Mouse (Mus musculus) liver, embryonic 11.5 days (tissue): ENCODE results near the gene Ppp2r2c. TPM values are rescaled to one million over a fixed set of nuclear protein-coding genes. Genes with fewer than 3 reads are reported as not detected.

Experiments
- ATAC-seq: fragments of 200-750 bp; cut with Nextera tagmentation; replicated peaks from 2 replicates; pipeline ENCODE4 v1.8.0; 2017; ENCODE audit warnings: moderate number of reproducible peaks, mild to moderate bottlenecking, moderate TSS enrichment, moderate library complexity; ENCODE audit not compliant: low FRiP score
- DNase-seq: peaks from one replicate; pipeline ENCODE4 v3.0.0-alpha.2; 2017; ENCODE audit warnings: low spot score
- H3K27ac ChIP-seq: fragments of 300-500 bp; sonication (generic); 2 replicates; pipeline ENCODE4 v1.5.1; 2014; ENCODE audit warnings: mild to moderate bottlenecking, low read depth, low read length, control low read depth
- H3K27me3 ChIP-seq: fragments of 300-500 bp; sonication (generic); replicated peaks from 2 replicates; pipeline ENCODE4 v1.6.1; 2014; ENCODE audit warnings: low read length, mixed read lengths; ENCODE audit not compliant: control insufficient read depth, insufficient read depth
- H3K36me3 ChIP-seq: fragments of 300-500 bp; sonication (generic); 2 replicates; pipeline ENCODE4 v1.6.1; 2014; ENCODE audit warnings: mild to moderate bottlenecking, low read length, moderate library complexity, mixed read lengths; ENCODE audit not compliant: control insufficient read depth, insufficient read depth
- H3K4me1 ChIP-seq: fragments of 300-500 bp; sonication (generic); replicated peaks from 2 replicates; pipeline ENCODE4 v1.6.1; 2014; ENCODE audit warnings: low read length, mixed read lengths; ENCODE audit not compliant: control insufficient read depth, insufficient read depth
- H3K4me2 ChIP-seq: fragments of 300-500 bp; sonication (generic); 2 replicates; pipeline ENCODE4 v1.6.1; 2014; ENCODE audit warnings: mild to moderate bottlenecking, control low read depth, moderate library complexity
- H3K4me3 ChIP-seq: fragments of 300-500 bp; sonication (generic); 2 replicates; pipeline ENCODE4 v1.5.1; 2014; ENCODE audit warnings: low read depth, low read length, control low read depth
- H3K9ac ChIP-seq: fragments of 300-500 bp; sonication (generic); 2 replicates; pipeline ENCODE4 v1.6.1; 2014; ENCODE audit warnings: low read depth, low read length, control low read depth
- H3K9me3 ChIP-seq: fragments of 300-500 bp; sonication (generic); 2 replicates; pipeline ENCODE4 v1.6.1; 2016; ENCODE audit warnings: low read length, inconsistent platforms, mixed read lengths; ENCODE audit not compliant: control insufficient read depth
- WGBS: fragments of 180-500 bp; shearing (Covaris S2); extraction: QIAGEN DNeasy Blood & Tissue Kit; methylation state at CpG from one replicate; pipeline ENCODE4 v1.1.7; 2014; 5-methylcytosine and 5-hydroxymethylcytosine counted together
- polyA plus RNA-seq: library from polyadenylated mRNA; unstranded; fragments of >200 nt; fragmentation: Nextera tagmentation; extraction: Ambion mirVana; gene quantifications from 2 replicates; pipeline ENCODE4 v1.2.1, GENCODE M21; 2014

Gene Ppp2r2c
- polyA plus RNA-seq, 1 experiment from 2014 or later, result 0.33 TPM

DNA sequence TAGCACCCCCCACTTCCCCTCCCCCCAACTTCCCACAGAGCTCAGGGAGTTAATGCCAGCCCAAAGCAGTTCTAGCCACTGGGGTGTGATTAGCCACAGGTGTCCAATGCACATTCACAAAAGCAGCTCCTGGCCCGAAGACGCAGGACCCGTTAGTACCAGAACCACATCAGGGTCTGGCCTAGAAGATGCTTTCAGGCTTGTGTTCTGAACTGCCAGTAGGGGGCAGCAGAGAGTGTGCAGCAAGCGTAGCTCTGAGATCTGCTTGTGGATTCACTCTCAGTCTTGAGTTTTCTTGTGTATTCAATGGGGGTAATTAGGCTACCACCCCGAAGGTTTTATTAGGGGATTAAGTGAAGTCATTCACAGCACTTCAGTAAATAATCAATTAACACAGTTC, 78.1 kb downstream of the Ppp2r2c start:
- ATAC-seq (no peak; the same call in 1 of the 2 replicates), DNase-seq (no peak)
- H3K27me3 ChIP-seq, result no peaks in the 10 kb centered on the region
- no peak overlapping the region for H3K4me2 ChIP-seq
- no peaks in the 10 kb centered on the region for H3K9me3 ChIP-seq
- no peaks in the 10 kb centered on the region for H3K36me3 ChIP-seq
- WGBS, result 22% methylated on average over 5 of the region's 5 CpGs
- H3K27ac ChIP-seq, result no peak overlapping the region
- no peaks in the 10 kb centered on the region for H3K4me1 ChIP-seq
- H3K9ac ChIP-seq, result no peak overlapping the region
- H3K4me3 ChIP-seq, result no peak overlapping the region

DNA sequence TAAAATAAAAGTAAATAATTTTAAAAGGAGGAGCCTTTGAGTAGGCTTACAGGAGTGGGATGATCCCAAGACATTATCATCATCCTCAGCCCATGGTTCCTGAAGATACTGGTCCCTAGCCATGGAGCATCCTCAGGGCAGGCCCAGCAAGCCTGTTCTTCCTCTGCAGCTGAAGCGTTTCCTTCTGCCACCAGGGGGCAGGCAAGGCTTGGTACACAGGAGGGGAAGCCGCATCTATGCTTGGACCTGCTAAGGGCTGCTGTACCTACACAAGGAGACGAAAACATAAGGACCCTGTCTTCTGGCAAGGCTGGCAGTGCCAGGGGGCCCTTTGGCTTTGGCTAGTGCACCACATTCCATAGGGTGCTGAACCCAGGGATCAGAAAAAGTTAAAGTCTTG, 80.5 kb downstream of the Ppp2r2c start:
- Histone ChIP-seq H3K4me2 (no peak overlapping the region), H3K27me3 (no peaks in the 10 kb centered on the region), H3K4me1 (no peaks in the 10 kb centered on the region), H3K9me3 (no peaks in the 10 kb centered on the region), H3K36me3 (no peaks in the 10 kb centered on the region), H3K27ac (no peak overlapping the region), H3K4me3 (no peak overlapping the region), H3K9ac (no peak overlapping the region)
- 15% methylated on average over 3 of the region's 3 CpGs for WGBS
- DNase-seq (peak; percentile 61), ATAC-seq (no peak)

DNA sequence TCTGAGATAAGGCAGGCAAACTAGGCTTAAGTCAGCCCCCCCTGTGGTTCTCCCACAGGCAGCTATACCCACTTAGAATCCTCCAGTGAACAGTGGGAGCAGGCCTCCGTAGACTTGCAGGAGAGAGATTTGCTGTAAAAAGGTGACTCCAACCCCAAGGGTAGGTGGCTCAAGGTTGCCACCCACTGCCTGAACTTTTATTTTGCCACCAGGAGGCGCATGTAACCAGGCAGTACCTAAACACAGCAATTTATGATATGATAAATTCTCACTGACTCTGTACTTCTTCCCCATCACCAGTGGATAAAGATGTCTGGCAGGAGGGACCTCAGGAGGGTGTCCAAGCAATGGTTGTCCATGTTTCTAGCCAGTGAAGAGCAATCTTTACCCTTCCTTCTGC, 82.6 kb downstream of the Ppp2r2c start:
- no peak for ATAC-seq
- Histone ChIP-seq H3K27me3 (no peaks in the 10 kb centered on the region), H3K9me3 (no peaks in the 10 kb centered on the region), H3K4me2 (no peak overlapping the region), H3K9ac (no peak overlapping the region), H3K36me3 (no peaks in the 10 kb centered on the region), H3K4me3 (no peak overlapping the region), H3K27ac (no peak overlapping the region), H3K4me1 (no peaks in the 10 kb centered on the region)
- DNase-seq, result no peak
- 33% methylated on average over 2 of the region's 2 CpGs for WGBS

DNA sequence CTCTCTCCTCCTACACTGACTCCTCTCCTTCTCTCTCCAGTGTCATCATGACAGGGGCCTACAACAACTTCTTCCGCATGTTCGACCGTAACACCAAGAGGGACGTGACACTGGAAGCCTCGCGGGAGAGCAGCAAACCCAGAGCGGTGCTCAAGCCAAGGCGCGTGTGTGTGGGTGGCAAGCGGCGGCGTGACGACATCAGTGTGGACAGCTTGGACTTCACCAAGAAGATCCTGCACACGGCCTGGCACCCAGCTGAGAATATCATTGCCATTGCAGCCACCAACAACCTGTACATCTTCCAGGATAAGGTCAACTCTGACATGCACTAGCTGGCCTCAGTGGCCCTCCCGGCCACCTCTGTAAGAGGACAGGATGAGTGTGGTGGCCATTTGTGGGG, 84.0 kb downstream of the Ppp2r2c start:
- Histone ChIP-seq H3K9ac (no peak overlapping the region), H3K4me3 (no peak overlapping the region), H3K36me3 (no peaks in the 10 kb centered on the region), H3K27me3 (no peaks in the 10 kb centered on the region), H3K4me1 (no peaks in the 10 kb centered on the region), H3K4me2 (no peak overlapping the region), H3K9me3 (no peaks in the 10 kb centered on the region), H3K27ac (no peak overlapping the region)
- no peak for DNase-seq
- 87% methylated on average over 15 of the region's 15 CpGs for WGBS
- ATAC-seq, result no peak

DNA sequence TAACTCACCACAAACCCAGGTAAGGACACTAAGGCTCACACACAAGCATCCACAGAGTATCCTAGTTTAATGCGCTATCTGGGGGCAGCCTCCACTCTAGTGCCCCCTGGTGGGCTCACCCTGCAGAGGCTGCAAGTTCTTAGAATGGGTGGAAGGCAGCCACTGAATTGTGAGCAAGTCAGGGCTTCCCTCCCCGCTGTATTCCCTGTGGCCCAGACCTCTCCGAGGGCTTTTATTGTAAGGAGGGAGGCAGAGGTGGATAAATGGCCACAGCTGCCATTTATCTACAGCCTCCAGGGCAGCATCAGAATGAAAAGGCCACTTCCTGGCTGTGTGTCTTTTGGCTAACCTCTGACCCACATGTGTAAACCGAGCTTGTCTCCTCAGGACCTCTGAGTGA, 87.1 kb downstream of the Ppp2r2c start:
- no peaks in the 10 kb centered on the region for H3K36me3 ChIP-seq
- no peaks in the 10 kb centered on the region for H3K27me3 ChIP-seq
- no peak for ATAC-seq
- no peak overlapping the region for H3K4me3 ChIP-seq
- H3K9me3 ChIP-seq, result no peaks in the 10 kb centered on the region
- no peak overlapping the region for H3K27ac ChIP-seq
- no peaks in the 10 kb centered on the region for H3K4me1 ChIP-seq
- DNase-seq, result no peak
- no peak overlapping the region for H3K9ac ChIP-seq
- no peak overlapping the region for H3K4me2 ChIP-seq
- WGBS, result 25% methylated on average over 4 of the region's 4 CpGs

DNA sequence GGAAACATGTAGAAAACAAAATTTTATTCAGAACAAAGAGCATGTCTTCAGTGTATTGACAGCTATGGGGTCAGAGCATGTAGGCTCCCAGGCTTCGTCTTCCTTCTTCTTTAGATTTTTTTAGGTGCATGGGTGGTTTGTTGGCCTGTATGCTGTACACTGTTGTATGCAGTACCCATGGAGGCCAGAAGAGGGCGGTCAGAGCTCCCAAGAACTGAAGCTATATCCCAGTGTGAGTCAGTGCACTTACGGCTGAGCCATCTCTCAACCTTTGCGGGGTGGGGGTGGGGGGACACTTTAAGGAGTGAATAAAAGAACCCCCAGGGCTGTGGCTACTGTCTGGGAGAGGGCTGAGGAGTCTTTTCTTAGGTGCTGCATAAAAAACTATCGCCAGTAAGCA, 90.5 kb downstream of the Ppp2r2c start:
- no peak for ATAC-seq
- no peak overlapping the region for H3K9ac ChIP-seq
- H3K4me3 ChIP-seq, result no peak overlapping the region
- no peaks in the 10 kb centered on the region for H3K9me3 ChIP-seq
- H3K4me1 ChIP-seq, result no peaks in the 10 kb centered on the region
- H3K27ac ChIP-seq, result no peak overlapping the region
- 30% methylated on average over 5 of the region's 5 CpGs for WGBS
- no peaks in the 10 kb centered on the region for H3K27me3 ChIP-seq
- H3K36me3 ChIP-seq, result no peaks in the 10 kb centered on the region
- DNase-seq, result no peak
- no peak overlapping the region for H3K4me2 ChIP-seq

DNA sequence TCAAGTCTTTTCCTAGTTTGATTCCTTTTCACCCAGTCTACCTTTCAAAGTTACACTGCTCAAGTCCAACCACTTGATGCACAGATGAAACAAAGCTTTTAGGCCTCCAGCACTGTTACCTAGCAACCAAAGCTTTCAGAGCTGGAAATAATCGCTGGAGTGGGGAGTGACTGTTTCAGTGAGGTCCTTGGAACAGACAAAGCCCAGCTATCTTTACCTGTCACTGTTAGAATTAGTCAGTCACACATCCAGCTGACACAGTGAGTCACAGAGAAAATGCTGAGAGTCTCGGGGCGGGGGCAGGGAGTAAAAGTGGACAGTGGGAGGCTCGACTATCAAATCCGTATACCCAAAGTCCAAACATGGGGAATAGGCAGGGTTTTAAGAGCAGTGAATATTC, 92.2 kb downstream of the Ppp2r2c start:
- ATAC-seq, result no peak
- Histone ChIP-seq H3K4me1 (no peaks in the 10 kb centered on the region), H3K36me3 (no peaks in the 10 kb centered on the region), H3K27me3 (no peaks in the 10 kb centered on the region), H3K27ac (no peak overlapping the region), H3K4me3 (no peak overlapping the region), H3K9me3 (no peaks in the 10 kb centered on the region), H3K9ac (no peak overlapping the region), H3K4me2 (no peak overlapping the region)
- WGBS, result 60% methylated on average over 5 of the region's 5 CpGs
- no peak for DNase-seq

DNA sequence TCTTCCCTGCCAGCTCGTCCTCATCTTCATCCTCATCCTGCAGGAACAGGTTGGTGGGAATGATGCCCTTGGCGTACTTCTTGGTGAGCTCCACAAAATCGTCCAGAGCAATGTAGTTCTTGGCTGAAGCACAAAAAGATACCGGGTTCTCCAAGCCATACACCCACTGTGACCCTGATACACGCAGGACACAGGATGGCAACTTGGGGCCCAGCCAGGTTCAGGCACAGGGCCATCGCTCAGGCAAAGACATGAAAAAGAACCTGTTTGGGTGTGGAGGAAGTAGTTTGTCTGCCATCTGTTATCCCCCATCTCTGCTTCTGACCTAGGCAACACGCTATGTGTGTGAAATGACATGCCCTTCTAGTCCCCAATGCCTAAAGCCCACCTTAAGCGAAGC, 103.3 kb downstream of the Ppp2r2c start:
- ATAC-seq, result no peak
- Histone ChIP-seq H3K9me3 (no peaks in the 10 kb centered on the region), H3K27ac (no peak overlapping the region), H3K4me1 (no peaks in the 10 kb centered on the region), H3K9ac (no peak overlapping the region), H3K4me2 (no peak overlapping the region), H3K27me3 (no peaks in the 10 kb centered on the region), H3K36me3 (peaks cover 2% of the 10 kb centered on the region; the same call in 1 of the 2 replicates), H3K4me3 (no peak overlapping the region)
- no peak for DNase-seq
- 82% methylated on average over 8 of the region's 8 CpGs for WGBS

DNA sequence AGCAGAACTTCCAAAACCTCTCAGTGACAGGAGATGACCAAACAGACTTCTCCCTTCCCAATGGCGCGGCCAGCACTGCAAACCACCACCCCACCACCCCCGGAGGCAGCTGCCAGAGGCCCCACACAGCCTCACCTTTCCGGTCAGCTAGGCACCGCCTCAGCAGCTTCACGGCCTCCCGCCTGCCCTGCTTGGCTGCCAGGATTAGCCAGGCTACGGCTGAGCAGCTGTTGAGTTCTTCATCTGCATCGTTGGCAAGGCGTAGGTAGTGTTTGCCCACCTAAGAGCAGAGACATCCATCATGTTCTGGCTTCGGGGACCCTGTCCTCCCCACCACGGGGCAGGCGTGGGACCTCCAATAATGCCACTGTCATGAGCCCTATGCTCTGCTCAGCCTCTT, 107.0 kb downstream of the Ppp2r2c start:
- Histone ChIP-seq H3K27me3 (no peaks in the 10 kb centered on the region), H3K4me1 (no peaks in the 10 kb centered on the region), H3K9me3 (no peaks in the 10 kb centered on the region), H3K36me3 (no peaks in the 10 kb centered on the region), H3K9ac (no peak overlapping the region), H3K4me2 (no peak overlapping the region), H3K27ac (no peak overlapping the region), H3K4me3 (no peak overlapping the region)
- ATAC-seq (no peak), DNase-seq (no peak)
- 77% methylated on average over 13 of the region's 13 CpGs for whole genome bisulfite sequencing
